Mouse (Mus musculus): ENCODE data around the gene Ufc1. TPM values are rescaled to one million over a fixed set of nuclear protein-coding genes. Genes with fewer than 3 reads are reported as not detected.
"Not testable (repeated sequence)": the region's sequence is repeated elsewhere in the genome, so short reads cannot be mapped to it uniquely, and the experiment has no call there.

Ufc1 gene
- polyA plus RNA-seq, 1 experiment from 2014 or later = 102 TPM

DNA sequence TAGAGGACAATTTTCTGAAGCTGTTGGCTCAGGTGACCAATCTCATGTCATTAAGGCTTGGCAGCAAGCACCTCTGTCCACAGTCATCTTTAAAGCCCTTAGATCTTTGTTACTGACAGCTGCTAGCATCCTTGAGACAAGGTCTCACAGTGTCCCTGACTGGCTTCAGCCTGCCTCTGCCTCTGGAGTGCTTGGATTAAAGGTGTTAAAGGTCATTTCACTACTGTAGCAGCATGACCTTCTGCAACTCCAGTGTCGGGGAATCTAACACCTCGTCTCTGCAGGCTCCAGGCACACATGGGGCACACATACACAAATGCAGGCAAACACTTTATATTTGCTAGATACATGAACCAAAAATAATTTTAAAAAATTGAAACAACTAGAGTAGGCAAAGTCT, 30.7 kb upstream of the Ufc1 start:
- H3K27ac ChIP-seq (ENCODE audit: low read length) = no peak overlapping the region
- H3K4me1 ChIP-seq (replicated peaks; ENCODE audit: control insufficient read depth, insufficient read depth, low read length) = peaks cover 22% of the 10 kb centered on the region
- H3K4me2 ChIP-seq (ENCODE audit: low read length) = no peak overlapping the region
- WGBS = 95% methylated on average over 2 of the region's 2 CpGs
- no peaks in the 10 kb centered on the region for H3K36me3 ChIP-seq (ENCODE audit: control insufficient read depth, insufficient read depth)
- no peak overlapping the region for H3K4me3 ChIP-seq (replicated peaks; ENCODE audit: low read length)
- H3K9me3 ChIP-seq (ENCODE audit: control insufficient read depth, low read length) = no peaks in the 10 kb centered on the region
- no peak overlapping the region for H3K9ac ChIP-seq (replicated peaks; ENCODE audit: low read depth, low read length)
- H3K27me3 ChIP-seq (replicated peaks; ENCODE audit: control insufficient read depth, insufficient read depth, low read length) = no peaks in the 10 kb centered on the region
- ATAC-seq = no peak

DNA sequence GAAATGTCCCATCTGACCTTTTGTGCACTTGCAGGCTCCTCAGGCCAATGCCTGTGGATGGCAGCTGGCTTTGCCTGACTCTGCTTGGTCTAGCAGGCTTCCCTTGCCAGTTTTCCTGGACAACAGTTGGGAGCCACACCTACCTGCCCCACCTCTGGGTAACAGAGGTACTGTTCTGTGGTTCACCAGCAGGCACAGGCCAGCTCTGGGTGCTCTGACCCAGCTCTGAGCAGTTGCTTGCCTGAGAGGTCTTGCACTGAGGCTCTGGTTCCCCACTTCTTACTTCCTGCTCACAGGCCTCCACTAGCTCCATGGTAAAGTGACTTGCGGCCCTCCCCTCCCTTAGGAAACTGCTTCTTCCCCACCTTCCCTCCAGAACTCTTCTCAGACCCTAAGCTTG, 27.2 kb upstream of the Ufc1 start:
- WGBS = 100% methylated on average over 1 of the region's 1 CpGs
- ATAC-seq = 0 out of 2 replicates have a peak, but pooled peaks have one; percentile 33

DNA sequence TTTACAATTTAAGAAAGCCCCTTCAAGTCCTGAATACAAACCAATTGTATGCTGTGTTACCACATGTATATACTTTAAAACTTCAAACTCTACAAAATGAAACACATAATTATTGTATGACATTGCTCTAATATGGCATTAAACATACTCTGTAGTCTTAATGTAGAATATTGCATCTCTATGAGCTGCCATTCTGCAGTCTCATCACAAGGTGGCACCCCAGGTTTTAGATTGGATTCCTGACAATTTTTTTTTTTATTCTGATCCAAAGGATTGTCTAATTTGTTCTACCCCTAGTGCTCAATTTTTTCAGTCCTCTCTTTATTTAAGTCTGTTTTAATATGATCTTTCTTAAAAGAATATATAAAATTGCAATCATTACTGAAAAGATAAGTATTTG, 26.6 kb upstream of the Ufc1 start:
- ATAC-seq = no peak
- Histone ChIP-seq H3K9ac (replicated peaks; ENCODE audit: low read depth, low read length) (no peak overlapping the region), H3K4me1 (replicated peaks; ENCODE audit: control insufficient read depth, insufficient read depth, low read length) (peaks cover 3% of the 10 kb centered on the region; the same call in 1 of the 2 replicates), H3K36me3 (ENCODE audit: control insufficient read depth, insufficient read depth) (no peaks in the 10 kb centered on the region), H3K9me3 (ENCODE audit: control insufficient read depth, low read length) (no peaks in the 10 kb centered on the region), H3K4me2 (ENCODE audit: low read length) (no peak overlapping the region), H3K27ac (ENCODE audit: low read length) (no peak overlapping the region), H3K4me3 (replicated peaks; ENCODE audit: low read length) (no peak overlapping the region), H3K27me3 (replicated peaks; ENCODE audit: control insufficient read depth, insufficient read depth, low read length) (no peaks in the 10 kb centered on the region; the same call in 1 of the 2 replicates)

More for the DNA sequence above, 27.2 kb upstream of the Ufc1 start:
- Histone ChIP-seq H3K9ac (replicated peaks; ENCODE audit: low read depth, low read length) (no peak overlapping the region), H3K27ac (ENCODE audit: low read length) (no peak overlapping the region), H3K36me3 (ENCODE audit: control insufficient read depth, insufficient read depth) (no peaks in the 10 kb centered on the region), H3K4me3 (replicated peaks; ENCODE audit: low read length) (no peak overlapping the region), H3K27me3 (replicated peaks; ENCODE audit: control insufficient read depth, insufficient read depth, low read length) (no peaks in the 10 kb centered on the region; the same call in 1 of the 2 replicates), H3K4me2 (ENCODE audit: low read length) (no peak overlapping the region), H3K9me3 (ENCODE audit: control insufficient read depth, low read length) (no peaks in the 10 kb centered on the region), H3K4me1 (replicated peaks; ENCODE audit: control insufficient read depth, insufficient read depth, low read length) (peaks cover 3% of the 10 kb centered on the region)

DNA sequence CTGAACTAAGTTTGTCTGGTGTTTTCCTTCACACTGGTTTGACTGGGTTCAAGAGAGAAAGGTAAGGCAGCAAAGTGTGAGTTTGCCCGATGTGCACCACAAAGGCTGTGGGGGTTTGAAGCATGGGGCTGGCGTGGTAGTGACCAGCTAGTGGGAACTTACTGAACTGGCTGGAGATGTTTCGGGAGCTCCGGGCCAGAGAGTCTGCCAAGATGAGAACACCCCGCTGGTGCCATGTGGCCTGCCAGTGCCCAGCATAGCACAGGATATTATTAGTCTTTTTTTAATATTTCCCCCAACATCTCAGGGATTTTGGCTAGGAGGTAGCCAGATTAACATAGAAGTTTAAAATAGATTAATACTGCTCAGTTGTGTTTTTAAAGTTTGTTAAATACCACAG, 25.3 kb upstream of the Ufc1 start:
- H3K4me3 ChIP-seq (replicated peaks; ENCODE audit: low read length) = no peak overlapping the region
- no peaks in the 10 kb centered on the region; the same call in 1 of the 2 replicates for H3K27me3 ChIP-seq (replicated peaks; ENCODE audit: control insufficient read depth, insufficient read depth, low read length)
- H3K9ac ChIP-seq (replicated peaks; ENCODE audit: low read depth, low read length) = no peak overlapping the region
- no peak overlapping the region for H3K27ac ChIP-seq (ENCODE audit: low read length)
- ATAC-seq = no peak
- H3K36me3 ChIP-seq (ENCODE audit: control insufficient read depth, insufficient read depth) = no peaks in the 10 kb centered on the region
- no peak overlapping the region for H3K4me2 ChIP-seq (ENCODE audit: low read length)
- no peaks in the 10 kb centered on the region for H3K9me3 ChIP-seq (ENCODE audit: control insufficient read depth, low read length)
- H3K4me1 ChIP-seq (replicated peaks; ENCODE audit: control insufficient read depth, insufficient read depth, low read length) = no peaks in the 10 kb centered on the region
- 14% methylated on average over 5 of the region's 5 CpGs for WGBS

DNA sequence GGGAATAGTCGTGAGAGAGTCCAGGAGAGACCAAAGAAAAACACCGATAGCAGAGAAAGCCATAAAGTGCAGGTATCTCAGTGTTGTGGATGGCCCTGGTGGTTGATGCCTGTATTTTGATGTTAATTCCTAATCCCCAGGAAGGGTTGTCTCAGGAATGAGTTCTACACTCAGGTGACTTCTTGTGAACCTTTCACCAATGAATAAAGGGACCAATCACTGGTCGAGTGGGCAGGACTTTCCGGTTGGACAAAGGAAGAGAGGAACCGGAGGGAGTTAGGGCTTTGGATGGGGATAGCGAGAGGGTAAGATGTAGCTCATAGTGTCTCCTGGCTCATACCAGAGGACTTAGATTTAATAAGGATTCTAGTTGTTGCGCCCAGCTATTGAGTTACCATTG, 24.9 kb upstream of the Ufc1 start:
- Histone ChIP-seq H3K4me3 (replicated peaks; ENCODE audit: low read length) (no peak overlapping the region), H3K36me3 (ENCODE audit: control insufficient read depth, insufficient read depth) (no peaks in the 10 kb centered on the region), H3K4me1 (replicated peaks; ENCODE audit: control insufficient read depth, insufficient read depth, low read length) (no peaks in the 10 kb centered on the region), H3K9ac (replicated peaks; ENCODE audit: low read depth, low read length) (no peak overlapping the region), H3K9me3 (ENCODE audit: control insufficient read depth, low read length) (no peaks in the 10 kb centered on the region), H3K4me2 (ENCODE audit: low read length) (no peak overlapping the region), H3K27ac (ENCODE audit: low read length) (no peak overlapping the region), H3K27me3 (replicated peaks; ENCODE audit: control insufficient read depth, insufficient read depth, low read length) (no peaks in the 10 kb centered on the region; the same call in 1 of the 2 replicates)
- ATAC-seq = no peak
- WGBS = 10% methylated on average over 7 of the region's 7 CpGs

DNA sequence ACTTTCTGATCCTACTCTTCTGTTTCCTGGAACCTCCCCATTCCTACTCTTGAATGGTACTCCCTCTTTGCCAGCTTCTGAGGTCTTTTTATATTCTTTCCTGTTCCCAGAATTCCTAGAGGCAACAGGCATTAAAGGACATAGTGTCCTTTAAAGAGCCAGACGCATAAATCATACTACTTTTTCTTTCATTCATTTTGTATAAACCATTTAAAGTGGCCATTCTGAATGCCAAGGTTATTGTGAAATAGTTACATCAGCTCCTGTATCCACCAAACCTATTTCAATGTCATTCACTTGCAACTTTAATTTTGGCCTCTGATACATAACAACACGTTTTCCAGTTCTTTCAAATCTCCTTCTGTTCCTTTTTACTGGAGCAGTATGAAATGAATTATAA, 14.5 kb upstream of the Ufc1 start:
- 65% methylated on average over 2 of the region's 2 CpGs for WGBS
- no peaks in the 10 kb centered on the region for H3K36me3 ChIP-seq (ENCODE audit: control insufficient read depth, insufficient read depth)
- H3K9ac ChIP-seq (replicated peaks; ENCODE audit: low read depth, low read length) = no peak overlapping the region
- no peak overlapping the region for H3K4me3 ChIP-seq (replicated peaks; ENCODE audit: low read length)
- ATAC-seq = no peak
- no peak overlapping the region for H3K4me2 ChIP-seq (ENCODE audit: low read length)
- no peaks in the 10 kb centered on the region for H3K4me1 ChIP-seq (replicated peaks; ENCODE audit: control insufficient read depth, insufficient read depth, low read length)
- no peaks in the 10 kb centered on the region for H3K9me3 ChIP-seq (ENCODE audit: control insufficient read depth, low read length)
- H3K27ac ChIP-seq (ENCODE audit: low read length) = no peak overlapping the region
- H3K27me3 ChIP-seq (replicated peaks; ENCODE audit: control insufficient read depth, insufficient read depth, low read length) = no peaks in the 10 kb centered on the region; the same call in 1 of the 2 replicates

DNA sequence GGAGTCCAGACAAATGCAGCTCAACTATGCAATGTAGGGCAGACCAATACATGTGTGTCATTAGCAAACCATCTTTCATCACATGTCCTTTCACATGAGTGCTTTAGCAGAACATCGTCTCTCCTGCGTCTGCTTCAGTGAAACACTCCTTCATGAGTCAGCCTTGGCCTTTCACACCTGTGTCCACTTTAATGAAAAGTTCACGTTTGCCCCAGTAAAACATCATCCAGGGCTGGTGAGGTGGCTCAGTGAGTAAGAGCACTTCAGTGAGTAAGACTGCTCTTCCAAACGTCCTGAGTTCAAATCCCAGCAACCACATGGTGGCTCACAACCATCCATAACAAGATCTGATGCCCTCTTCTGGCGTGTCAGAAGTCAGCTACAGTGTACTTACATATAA, 11.3 kb upstream of the Ufc1 start:
- H3K4me2 ChIP-seq (ENCODE audit: low read length); ATAC-seq; H3K9ac ChIP-seq (replicated peaks; ENCODE audit: low read depth, low read length); H3K36me3 ChIP-seq (ENCODE audit: control insufficient read depth, insufficient read depth); H3K27me3 ChIP-seq (replicated peaks; ENCODE audit: control insufficient read depth, insufficient read depth, low read length); H3K4me3 ChIP-seq (replicated peaks; ENCODE audit: low read length); H3K4me1 ChIP-seq (replicated peaks; ENCODE audit: control insufficient read depth, insufficient read depth, low read length); H3K9me3 ChIP-seq (ENCODE audit: control insufficient read depth, low read length); H3K27ac ChIP-seq (ENCODE audit: low read length): not testable (repeated sequence)
- 74% methylated on average over 5 of the region's 5 CpGs for WGBS

DNA sequence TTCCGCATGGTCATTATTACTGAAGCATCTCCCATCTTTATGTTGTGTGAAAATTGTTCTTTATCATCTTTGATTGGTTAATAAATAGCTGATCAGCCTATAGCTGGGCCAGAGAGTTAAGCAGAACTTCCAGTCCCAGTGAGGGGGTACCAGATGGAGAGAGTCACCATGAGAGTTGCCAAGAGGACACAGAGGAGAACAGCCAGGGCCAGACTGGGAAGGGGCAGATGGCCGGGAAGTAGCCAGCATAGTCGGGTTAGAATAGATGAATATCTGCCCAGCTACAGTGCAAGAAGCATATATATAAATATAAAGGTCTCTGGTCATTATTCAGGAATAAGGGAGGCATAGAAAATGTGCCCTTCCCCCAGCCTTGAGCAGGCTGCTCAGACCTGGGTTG, 3.4 kb upstream of the Ufc1 start:
- Histone ChIP-seq H3K4me1 (replicated peaks; ENCODE audit: control insufficient read depth, insufficient read depth, low read length) (peaks cover 6% of the 10 kb centered on the region), H3K9me3 (ENCODE audit: control insufficient read depth, low read length) (no peaks in the 10 kb centered on the region), H3K27me3 (replicated peaks; ENCODE audit: control insufficient read depth, insufficient read depth, low read length) (peaks cover 21% of the 10 kb centered on the region), H3K4me3 (replicated peaks; ENCODE audit: low read length) (no peak overlapping the region), H3K4me2 (ENCODE audit: low read length) (no peak overlapping the region), H3K9ac (replicated peaks; ENCODE audit: low read depth, low read length) (no peak overlapping the region), H3K36me3 (ENCODE audit: control insufficient read depth, insufficient read depth) (no peaks in the 10 kb centered on the region), H3K27ac (ENCODE audit: low read length) (no peak overlapping the region)
- 63% methylated on average over 3 of the region's 3 CpGs for WGBS
- no peak for ATAC-seq

DNA sequence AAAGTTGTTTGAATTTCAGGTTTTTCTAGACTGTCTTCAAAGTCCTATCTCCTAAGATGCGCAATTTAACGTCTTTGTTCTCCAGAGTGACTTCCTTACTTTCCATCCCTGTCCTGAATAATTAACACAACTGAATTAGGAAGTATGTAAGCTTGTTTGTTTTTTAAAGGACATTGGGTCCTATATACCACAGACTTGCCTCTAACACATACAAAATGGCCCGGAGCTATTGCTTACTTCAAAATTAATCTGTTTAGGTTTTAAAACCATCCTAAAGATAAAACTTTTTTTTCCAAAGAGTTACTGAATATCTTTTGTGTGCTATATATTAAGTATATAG, 209 bp upstream of the Ufc1 start:
- Histone ChIP-seq H3K36me3 (ENCODE audit: control insufficient read depth, insufficient read depth) (no peaks in the 10 kb centered on the region), H3K9ac (replicated peaks; ENCODE audit: low read depth, low read length) (peak overlapping the region; percentile 95), H3K27ac (ENCODE audit: low read length) (peak overlapping the region; percentile 94), H3K4me2 (ENCODE audit: low read length) (peak overlapping the region; percentile 64), H3K9me3 (ENCODE audit: control insufficient read depth, low read length) (no peaks in the 10 kb centered on the region), H3K27me3 (replicated peaks; ENCODE audit: control insufficient read depth, insufficient read depth, low read length) (peaks cover 21% of the 10 kb centered on the region), H3K4me1 (replicated peaks; ENCODE audit: control insufficient read depth, insufficient read depth, low read length) (peaks cover 7% of the 10 kb centered on the region), H3K4me3 (replicated peaks; ENCODE audit: low read length) (peak overlapping the region; percentile 94)
- WGBS = 14% methylated on average over 3 of the region's 3 CpGs
- ATAC-seq = peak; percentile 22; the same call in 1 of the 2 replicates

DNA sequence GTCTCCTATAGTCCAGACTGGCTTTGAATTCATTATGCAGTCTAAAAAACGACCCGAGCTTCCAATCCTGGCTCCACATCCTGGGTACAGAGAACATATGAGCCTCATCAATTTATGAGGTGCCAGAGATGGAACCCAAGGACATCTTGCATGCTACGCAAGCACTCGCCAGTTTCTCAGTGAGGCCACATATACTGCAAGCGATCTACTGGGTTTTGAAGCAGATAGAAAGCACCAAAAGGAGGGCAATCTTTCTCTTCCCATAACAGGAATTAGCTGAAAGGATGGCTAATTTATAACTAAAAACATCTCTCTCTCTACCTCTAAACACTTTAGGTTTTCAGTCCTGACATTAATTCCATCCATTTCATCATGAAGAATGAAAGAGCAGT, 922 bp downstream of the Ufc1 start:
- Histone ChIP-seq H3K4me2 (ENCODE audit: low read length) (peak overlapping the region; percentile 64), H3K4me3 (replicated peaks; ENCODE audit: low read length) (peak overlapping the region; percentile 94), H3K27ac (ENCODE audit: low read length) (peak overlapping the region; percentile 94), H3K4me1 (replicated peaks; ENCODE audit: control insufficient read depth, insufficient read depth, low read length) (peaks cover 7% of the 10 kb centered on the region), H3K27me3 (replicated peaks; ENCODE audit: control insufficient read depth, insufficient read depth, low read length) (peaks cover 21% of the 10 kb centered on the region), H3K9me3 (ENCODE audit: control insufficient read depth, low read length) (no peaks in the 10 kb centered on the region), H3K36me3 (ENCODE audit: control insufficient read depth, insufficient read depth) (peaks cover 5% of the 10 kb centered on the region; the same call in 1 of the 2 replicates), H3K9ac (replicated peaks; ENCODE audit: low read depth, low read length) (peak overlapping the region; percentile 95)
- WGBS = 40% methylated on average over 5 of the region's 5 CpGs
- no peak for ATAC-seq
